Mouse (Mus musculus): ENCODE results near the gene Slc12a3. TPM values are rescaled to one million over a fixed set of nuclear protein-coding genes. Genes with fewer than 3 reads are reported as not detected.
A peak's percentile ranks its signal among the peaks of the same experiment; 100 is the strongest.

Gene Slc12a3
- polyA plus RNA-seq, 1 experiment from 2014 or later, result not detected

- 66% methylated on average over 4 of the region's 4 CpGs for whole genome bisulfite sequencing (ENCODE audit: insufficient replicate concordance)
- peak overlapping the region; percentile 72 for H3K27ac ChIP-seq
Measured at GRCm38 (mm10) chr8:94377031-94377430, 48.0 kb downstream of the Slc12a3 start.

GRCm38 (mm10) chr8:94377714-94378205 is 48.8 kb downstream of the Slc12a3 start:
- Histone ChIP-seq H3K27me3 (replicated peaks) (peaks cover 4% of the 10 kb centered on the region; the same call in 1 of the 2 replicates), H3K4me2 (no peak overlapping the region), H3K4me1 (peaks cover 41% of the 10 kb centered on the region), H3K9ac (no peak overlapping the region), H3K27ac (peak overlapping the region; percentile 72), H3K36me3 (no peaks in the 10 kb centered on the region), H3K4me3 (no peak overlapping the region), H3K9me3 (replicated peaks) (no peaks in the 10 kb centered on the region)
- 73% methylated on average over 11 of the region's 11 CpGs for WGBS (ENCODE audit: insufficient replicate concordance)
- peak; percentile 54 for ATAC-seq

More at GRCm38 (mm10) chr8:94377031-94377430, 48.0 kb downstream of the Slc12a3 start:
- peaks cover 3% of the 10 kb centered on the region; the same call in 1 of the 2 replicates for H3K27me3 ChIP-seq (replicated peaks)
- H3K4me3 ChIP-seq, result no peak overlapping the region
- no peak overlapping the region for H3K4me2 ChIP-seq
- H3K9me3 ChIP-seq (replicated peaks), result no peaks in the 10 kb centered on the region
- H3K9ac ChIP-seq, result no peak overlapping the region
- H3K4me1 ChIP-seq, result peaks cover 41% of the 10 kb centered on the region
- H3K36me3 ChIP-seq, result no peaks in the 10 kb centered on the region
- ATAC-seq, result no peak

- H3K4me1 ChIP-seq, result peaks cover 47% of the 10 kb centered on the region
- no peak overlapping the region for H3K9ac ChIP-seq
- H3K4me3 ChIP-seq, result no peak overlapping the region
- no peaks in the 10 kb centered on the region for H3K36me3 ChIP-seq
- H3K27me3 ChIP-seq (replicated peaks), result peaks cover 4% of the 10 kb centered on the region; the same call in 1 of the 2 replicates
- H3K4me2 ChIP-seq, result no peak overlapping the region
- 77% methylated on average over 15 of the region's 15 CpGs for WGBS (ENCODE audit: insufficient replicate concordance)
- ATAC-seq, result no peak
- no peak overlapping the region for H3K27ac ChIP-seq
- no peaks in the 10 kb centered on the region for H3K9me3 ChIP-seq (replicated peaks)
Measured at GRCm38 (mm10) chr8:94378763-94379415, 49.9 kb downstream of the Slc12a3 start.

GRCm38 (mm10) chr8:94379686-94380085 is 50.7 kb downstream of the Slc12a3 start:
- Histone ChIP-seq H3K36me3 (no peaks in the 10 kb centered on the region), H3K4me2 (no peak overlapping the region), H3K9ac (no peak overlapping the region), H3K9me3 (replicated peaks) (no peaks in the 10 kb centered on the region), H3K4me1 (peaks cover 50% of the 10 kb centered on the region), H3K27ac (no peak overlapping the region), H3K27me3 (replicated peaks) (peaks cover 4% of the 10 kb centered on the region; the same call in 1 of the 2 replicates), H3K4me3 (no peak overlapping the region)
- 77% methylated on average over 9 of the region's 9 CpGs for WGBS (ENCODE audit: insufficient replicate concordance)
- no peak for ATAC-seq

GRCm38 (mm10) chr8:94384166-94384565 is 55.2 kb downstream of the Slc12a3 start:
- H3K36me3 ChIP-seq, result peaks cover 5% of the 10 kb centered on the region
- no peak overlapping the region for H3K4me3 ChIP-seq
- H3K9me3 ChIP-seq (replicated peaks), result no peaks in the 10 kb centered on the region
- ATAC-seq, result no peak
- H3K27me3 ChIP-seq (replicated peaks), result peaks cover 4% of the 10 kb centered on the region; the same call in 1 of the 2 replicates
- H3K9ac ChIP-seq, result 0 out of 2 replicates have a peak overlapping the region, but pooled peaks have one; percentile 44
- H3K4me2 ChIP-seq, result peak overlapping the region; percentile 35
- H3K27ac ChIP-seq, result no peak overlapping the region
- WGBS (ENCODE audit: insufficient replicate concordance), result 42% methylated on average over 7 of the region's 7 CpGs
- peaks cover 40% of the 10 kb centered on the region for H3K4me1 ChIP-seq

- H3K9ac ChIP-seq, result peak overlapping the region; percentile 90
Measured at GRCm38 (mm10) chr8:94385506-94386213, 56.7 kb downstream of the Slc12a3 start.

GRCm38 (mm10) chr8:94386214-94387026 is 57.4 kb downstream of the Slc12a3 start, which contains the start of gene Herpud1:
TSS of gene Herpud1 (plus strand) at chr8:94386438.
- ATAC-seq, result peak; percentile 95
- H3K9ac ChIP-seq, result peak within 1 kb of the TSS; percentile 98
- peaks cover 27% of the 10 kb centered on the region for H3K36me3 ChIP-seq
- H3K4me3 ChIP-seq, result peak within 1 kb of the TSS; percentile 90
- 0 out of 2 replicates have a peak, but pooled peaks cover 4% of the 10 kb centered on the region for H3K27me3 ChIP-seq (replicated peaks)
- H3K27ac ChIP-seq, result peak within 1 kb of the TSS; percentile 95
- H3K4me1 ChIP-seq, result peaks cover 44% of the 10 kb centered on the region
- H3K9me3 ChIP-seq (replicated peaks), result no peaks in the 10 kb centered on the region
- under 1% methylated on average over 65 of the region's 65 CpGs for WGBS (ENCODE audit: insufficient replicate concordance)
- H3K4me2 ChIP-seq, result peak within 1 kb of the TSS; percentile 88

More at GRCm38 (mm10) chr8:94385506-94386213, 56.7 kb downstream of the Slc12a3 start:
- Histone ChIP-seq H3K27me3 (replicated peaks) (peaks cover 4% of the 10 kb centered on the region; the same call in 1 of the 2 replicates), H3K4me2 (peak overlapping the region; percentile 88), H3K27ac (peak overlapping the region; percentile 90), H3K9me3 (replicated peaks) (no peaks in the 10 kb centered on the region), H3K4me3 (peak overlapping the region; percentile 90), H3K4me1 (peaks cover 44% of the 10 kb centered on the region), H3K36me3 (peaks cover 20% of the 10 kb centered on the region)
- 28% methylated on average over 20 of the region's 20 CpGs for WGBS (ENCODE audit: insufficient replicate concordance)
- no peak; the same call in 1 of the 2 replicates for ATAC-seq

- peak overlapping the region; percentile 98 for H3K9ac ChIP-seq
- H3K27me3 ChIP-seq (replicated peaks), result no peaks in the 10 kb centered on the region
- peaks cover 35% of the 10 kb centered on the region for H3K36me3 ChIP-seq
- peak overlapping the region; percentile 90 for H3K4me3 ChIP-seq
- peak overlapping the region; percentile 95 for H3K27ac ChIP-seq
- peak overlapping the region; percentile 88 for H3K4me2 ChIP-seq
- no peaks in the 10 kb centered on the region for H3K9me3 ChIP-seq (replicated peaks)
- ATAC-seq, result peak; percentile 83
- peaks cover 44% of the 10 kb centered on the region for H3K4me1 ChIP-seq
- 0% methylated on average over 25 of the region's 25 CpGs for WGBS (ENCODE audit: insufficient replicate concordance)
Measured at GRCm38 (mm10) chr8:94387027-94387684, 58.2 kb downstream of the Slc12a3 start.

GRCm38 (mm10) chr8:94387785-94388184 is 58.8 kb downstream of the Slc12a3 start:
- Histone ChIP-seq H3K4me1 (peaks cover 44% of the 10 kb centered on the region), H3K9ac (peak overlapping the region; percentile 98), H3K27ac (peak overlapping the region; percentile 95), H3K4me3 (peak overlapping the region; percentile 90), H3K4me2 (peak overlapping the region; percentile 88), H3K27me3 (replicated peaks) (no peaks in the 10 kb centered on the region), H3K36me3 (peaks cover 41% of the 10 kb centered on the region), H3K9me3 (replicated peaks) (no peaks in the 10 kb centered on the region)
- WGBS (ENCODE audit: insufficient replicate concordance), result 38% methylated on average over 6 of the region's 6 CpGs
- ATAC-seq, result no peak

GRCm38 (mm10) chr8:94389531-94389930 is 60.5 kb downstream of the Slc12a3 start:
- peaks cover 31% of the 10 kb centered on the region for H3K4me1 ChIP-seq
- H3K4me2 ChIP-seq, result no peak overlapping the region
- ATAC-seq, result no peak
- H3K4me3 ChIP-seq, result no peak overlapping the region
- no peak overlapping the region for H3K27ac ChIP-seq
- H3K9me3 ChIP-seq (replicated peaks), result no peaks in the 10 kb centered on the region
- H3K9ac ChIP-seq, result no peak overlapping the region
- 92% methylated on average over 6 of the region's 6 CpGs for WGBS (ENCODE audit: insufficient replicate concordance)
- no peaks in the 10 kb centered on the region for H3K27me3 ChIP-seq (replicated peaks)
- peaks cover 57% of the 10 kb centered on the region for H3K36me3 ChIP-seq

- Histone ChIP-seq H3K9ac (no peak overlapping the region), H3K9me3 (replicated peaks) (no peaks in the 10 kb centered on the region), H3K27me3 (replicated peaks) (no peaks in the 10 kb centered on the region), H3K36me3 (peaks cover 66% of the 10 kb centered on the region), H3K27ac (no peak overlapping the region), H3K4me1 (peaks cover 22% of the 10 kb centered on the region), H3K4me3 (no peak overlapping the region), H3K4me2 (no peak overlapping the region)
- WGBS (ENCODE audit: insufficient replicate concordance), result 88% methylated on average over 6 of the region's 6 CpGs
- no peak for ATAC-seq
Measured at GRCm38 (mm10) chr8:94390429-94390828, 61.4 kb downstream of the Slc12a3 start.

Measured in liver, embryonic 12.5 days (tissue).